Mouse (Mus musculus): ENCODE data around the gene Calml3. TPM values are rescaled to one million over a fixed set of nuclear protein-coding genes. Genes with fewer than 3 reads are reported as not detected.
"Not testable (repeated sequence)": the region's sequence is repeated elsewhere in the genome, so short reads cannot be mapped to it uniquely, and the experiment has no call there.

Gene Calml3
- polyA plus RNA-seq (2012; ENCODE audit: insufficient read depth, insufficient read length, missing spikeins), result not detected in 2 replicates

DNA sequence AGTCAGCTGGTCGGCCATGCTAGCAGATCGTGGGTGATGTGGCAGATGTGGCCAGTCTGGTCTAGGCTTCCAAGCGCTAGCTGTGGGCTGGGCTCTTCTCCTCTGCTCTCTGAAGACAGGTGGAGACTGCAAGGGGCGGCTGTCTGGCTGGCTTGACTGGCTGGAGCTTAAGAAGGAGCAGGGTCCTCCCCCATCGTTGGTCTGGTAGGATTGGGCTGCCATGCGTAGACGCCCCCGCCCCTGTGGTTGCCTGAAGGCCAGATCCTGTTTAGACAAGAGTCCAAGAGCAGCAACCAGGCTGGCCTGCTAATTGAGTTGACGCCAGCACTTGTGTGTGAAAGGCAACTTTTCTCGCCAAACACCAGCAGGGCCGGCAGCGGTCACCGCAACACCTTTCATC lies at the start of gene Calml3:
Calml3 (minus strand) TSS at position 131 of the 400 bp plus-strand sequence.
- H3K4me1 ChIP-seq (ENCODE audit: control insufficient read depth, insufficient read depth, insufficient read length, low read length), result peaks cover 4% of the 10 kb centered on the region; the same call in 1 of the 2 replicates
- H3K27ac ChIP-seq (replicated peaks; ENCODE audit: low read depth, low read length), result no peak within 1 kb of the TSS
- no peak within 1 kb of the TSS for H3K4me3 ChIP-seq (ENCODE audit: insufficient read depth, low read depth, low read length)

DNA sequence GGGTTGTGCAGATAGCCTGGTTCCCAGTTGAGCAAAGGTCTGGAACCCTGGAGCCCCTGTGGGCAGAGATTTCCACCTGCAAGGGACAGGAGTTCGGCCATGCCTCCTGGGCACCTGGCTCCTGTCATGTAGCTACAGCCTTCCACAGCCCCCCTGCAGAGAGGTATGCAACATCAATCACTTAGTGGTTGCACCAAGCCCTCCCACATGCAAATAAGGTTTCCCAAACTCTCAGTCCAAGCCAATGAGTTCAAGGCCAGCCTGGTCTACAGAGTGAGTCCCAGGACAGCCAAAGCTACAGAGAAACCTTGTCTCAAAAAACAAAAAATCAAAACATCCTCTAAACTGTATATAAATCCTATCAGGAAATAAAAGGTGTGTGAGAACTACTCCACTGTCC lies 46.2 kb upstream of the Calml3 start:
- Histone ChIP-seq H3K4me1 (ENCODE audit: control insufficient read depth, insufficient read depth, insufficient read length, low read length) (no peaks in the 10 kb centered on the region), H3K4me3 (ENCODE audit: insufficient read depth, low read depth, low read length) (no peak overlapping the region), H3K27ac (replicated peaks; ENCODE audit: low read depth, low read length) (no peak overlapping the region)

DNA sequence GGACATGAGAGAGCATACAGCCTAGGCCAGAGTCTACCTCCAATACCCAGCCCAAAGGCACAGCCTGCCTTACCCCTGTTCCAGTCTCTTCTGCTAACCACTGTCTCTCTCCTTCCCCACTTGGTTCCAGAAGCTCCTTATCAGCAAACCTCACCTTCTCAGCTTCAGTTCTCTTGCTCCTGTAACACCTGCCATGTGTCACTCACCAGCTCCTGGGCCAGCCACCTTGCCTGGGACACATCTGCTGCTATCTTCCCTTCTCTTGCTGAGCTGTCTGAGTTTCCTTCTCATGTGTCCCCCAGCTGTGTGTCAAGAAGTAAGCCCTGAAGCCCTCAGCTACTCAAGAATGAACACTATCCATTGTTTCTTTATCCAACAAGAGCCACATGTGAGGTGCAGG lies 36.5 kb upstream of the Calml3 start:
- H3K4me3 ChIP-seq (ENCODE audit: insufficient read depth, low read depth, low read length); H3K27ac ChIP-seq (replicated peaks; ENCODE audit: low read depth, low read length); H3K4me1 ChIP-seq (ENCODE audit: control insufficient read depth, insufficient read depth, insufficient read length, low read length): not testable (repeated sequence)

DNA sequence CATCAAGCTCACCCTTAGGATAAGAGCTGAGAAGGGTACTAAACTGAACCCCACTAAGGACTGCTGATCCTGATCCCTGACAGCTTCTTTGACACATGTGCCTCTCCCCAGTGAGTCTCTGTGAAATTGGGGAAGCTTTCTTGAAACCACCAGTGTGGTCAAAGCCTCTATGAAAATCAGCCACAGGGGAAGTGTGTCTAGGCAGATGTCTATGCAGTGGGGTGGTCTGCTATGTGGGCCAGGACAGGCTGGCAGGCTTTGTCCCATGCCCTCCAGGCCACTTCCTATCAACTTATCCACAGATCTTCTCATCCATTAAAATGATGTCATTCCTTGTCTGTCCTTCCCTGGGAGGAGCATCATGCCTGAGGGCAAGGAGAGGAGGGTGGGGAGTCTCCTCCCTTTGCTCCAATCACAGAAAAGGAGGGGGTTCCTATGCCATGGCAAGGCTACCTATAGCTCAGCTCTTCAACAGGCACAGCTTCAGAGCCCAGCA lies 33.2 kb upstream of the Calml3 start, which contains the start of gene Calm4:
Calm4 (plus strand) TSS at position 446 of the 496 bp plus-strand sequence.
- not testable (repeated sequence) for H3K4me1 ChIP-seq (ENCODE audit: control insufficient read depth, insufficient read depth, insufficient read length, low read length); H3K4me3 ChIP-seq (ENCODE audit: insufficient read depth, low read depth, low read length); H3K27ac ChIP-seq (replicated peaks; ENCODE audit: low read depth, low read length)

DNA sequence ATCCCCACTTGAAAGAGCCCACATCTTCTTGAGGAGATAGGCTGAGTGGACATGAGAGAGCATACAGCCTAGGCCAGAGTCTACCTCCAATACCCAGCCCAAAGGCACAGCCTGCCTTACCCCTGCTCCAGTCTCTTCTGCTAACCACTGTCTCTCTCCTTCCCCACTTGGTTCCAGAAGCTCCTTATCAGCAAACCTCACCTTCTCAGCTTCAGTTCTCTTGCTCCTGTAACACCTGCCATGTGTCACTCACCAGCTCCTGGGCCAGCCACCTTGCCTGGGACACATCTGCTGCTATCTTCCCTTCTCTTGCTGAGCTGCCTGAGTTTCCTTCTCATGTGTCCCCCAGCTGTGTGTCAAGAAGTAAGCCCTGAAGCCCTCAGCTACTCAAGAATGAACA lies 29.5 kb upstream of the Calml3 start:
- H3K27ac ChIP-seq (replicated peaks; ENCODE audit: low read depth, low read length); H3K4me3 ChIP-seq (ENCODE audit: insufficient read depth, low read depth, low read length); H3K4me1 ChIP-seq (ENCODE audit: control insufficient read depth, insufficient read depth, insufficient read length, low read length): not testable (repeated sequence)

DNA sequence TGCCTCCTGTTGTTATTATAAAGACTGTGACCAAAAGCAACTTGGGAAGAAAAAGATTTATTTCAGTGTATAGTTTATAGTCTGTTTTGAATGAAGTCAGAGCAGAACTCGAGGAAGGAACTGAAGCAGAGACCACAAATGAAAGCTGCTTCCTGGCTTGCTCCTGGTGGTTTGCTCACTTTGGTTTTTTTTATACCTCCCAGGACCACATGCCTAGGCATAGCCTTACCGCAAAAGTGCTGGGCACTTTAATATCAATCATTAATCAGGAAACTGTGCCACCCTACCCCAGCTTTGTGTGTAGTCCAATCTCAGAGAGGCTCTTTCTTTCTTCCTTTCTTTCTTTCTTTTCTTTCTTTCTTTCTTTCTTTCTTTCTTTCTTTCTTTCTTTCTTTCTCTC lies 28.3 kb upstream of the Calml3 start:
- Histone ChIP-seq H3K27ac (replicated peaks; ENCODE audit: low read depth, low read length) (no peak overlapping the region), H3K4me3 (ENCODE audit: insufficient read depth, low read depth, low read length) (no peak overlapping the region), H3K4me1 (ENCODE audit: control insufficient read depth, insufficient read depth, insufficient read length, low read length) (no peaks in the 10 kb centered on the region)

DNA sequence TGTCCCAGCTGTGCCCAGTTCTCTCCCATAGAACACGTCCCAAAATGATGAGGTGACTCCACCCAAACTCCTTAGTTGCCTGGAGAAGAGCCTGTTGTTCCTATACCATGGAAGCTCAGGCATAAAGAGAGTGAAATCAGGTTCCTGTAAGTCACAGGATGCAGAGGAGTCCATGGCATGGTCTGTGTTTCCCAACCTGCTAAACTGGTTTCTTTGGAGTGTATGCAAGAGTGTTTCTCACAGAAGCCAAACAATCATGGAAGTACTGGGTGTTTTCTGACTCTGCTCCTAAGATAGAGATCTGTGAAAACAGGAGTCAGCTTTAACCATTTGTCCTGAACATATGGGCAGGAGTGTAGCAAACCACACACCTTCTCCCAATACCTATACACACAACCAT lies 27.9 kb upstream of the Calml3 start:
- Histone ChIP-seq H3K4me3 (ENCODE audit: insufficient read depth, low read depth, low read length) (no peak overlapping the region), H3K4me1 (ENCODE audit: control insufficient read depth, insufficient read depth, insufficient read length, low read length) (no peaks in the 10 kb centered on the region), H3K27ac (replicated peaks; ENCODE audit: low read depth, low read length) (no peak overlapping the region)

DNA sequence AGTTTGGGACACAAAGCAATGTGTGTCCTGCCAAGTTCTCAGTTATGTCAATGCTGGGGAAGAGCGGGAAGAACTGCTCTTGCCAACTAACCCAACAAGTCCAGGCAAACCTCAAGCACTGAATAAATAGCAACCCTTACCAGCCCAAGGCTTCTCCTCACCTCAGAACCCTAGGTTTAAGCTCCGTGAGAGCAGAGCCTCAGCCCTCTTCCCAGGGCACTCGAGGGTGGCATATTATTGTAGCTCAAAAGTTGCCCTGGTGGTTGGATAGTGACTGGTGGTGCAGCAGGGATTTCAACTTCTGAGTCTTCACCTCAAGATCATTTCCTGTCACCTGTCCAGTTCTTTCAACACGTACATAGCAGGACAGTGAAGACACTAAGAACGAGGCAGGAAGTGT lies 27.4 kb upstream of the Calml3 start:
- H3K4me3 ChIP-seq (ENCODE audit: insufficient read depth, low read depth, low read length), result no peak overlapping the region
- no peaks in the 10 kb centered on the region for H3K4me1 ChIP-seq (ENCODE audit: control insufficient read depth, insufficient read depth, insufficient read length, low read length)
- no peak overlapping the region for H3K27ac ChIP-seq (replicated peaks; ENCODE audit: low read depth, low read length)

DNA sequence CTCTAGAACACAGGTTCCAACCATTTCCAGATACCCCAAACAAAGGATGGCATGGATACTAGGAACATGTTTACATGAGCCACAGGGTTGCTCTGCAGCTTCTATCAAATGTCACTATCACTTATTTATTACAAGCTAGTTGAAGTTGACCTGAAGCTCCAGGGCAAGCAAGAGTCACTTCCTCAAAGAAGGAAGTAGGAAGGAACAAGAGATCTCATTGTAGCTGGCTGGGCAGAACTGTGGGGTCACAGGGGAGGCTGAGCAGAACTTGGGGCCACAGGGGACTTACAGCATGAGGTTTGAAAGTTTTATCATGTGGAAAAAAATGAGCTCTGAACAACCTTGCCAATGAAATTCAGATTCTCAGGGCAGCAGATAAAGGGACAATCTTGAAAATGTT lies 21.6 kb upstream of the Calml3 start:
- H3K4me1 ChIP-seq (ENCODE audit: control insufficient read depth, insufficient read depth, insufficient read length, low read length), result no peaks in the 10 kb centered on the region
- H3K27ac ChIP-seq (replicated peaks; ENCODE audit: low read depth, low read length), result no peak overlapping the region
- no peak overlapping the region for H3K4me3 ChIP-seq (ENCODE audit: insufficient read depth, low read depth, low read length)

DNA sequence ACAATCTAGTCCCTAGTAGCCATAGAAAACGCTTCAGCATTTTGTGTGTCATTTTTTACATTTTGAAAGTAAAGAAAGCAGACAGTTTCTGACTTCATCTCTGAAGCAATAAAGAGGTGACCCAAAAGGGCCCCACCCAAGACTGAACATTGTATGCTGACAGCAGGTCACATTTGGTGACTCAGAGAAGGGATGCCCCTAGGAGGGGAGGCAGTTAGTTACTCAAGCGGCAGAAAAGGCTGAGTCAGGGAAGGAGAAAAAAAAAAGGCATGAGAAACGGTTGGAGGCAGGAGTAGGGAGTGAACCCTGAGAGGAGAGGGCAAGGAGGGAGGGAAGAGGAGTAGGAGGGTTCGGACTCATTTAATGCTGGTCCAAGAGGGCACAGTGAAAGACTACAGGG lies 18.0 kb upstream of the Calml3 start:
- H3K27ac ChIP-seq (replicated peaks; ENCODE audit: low read depth, low read length), result no peak overlapping the region
- H3K4me1 ChIP-seq (ENCODE audit: control insufficient read depth, insufficient read depth, insufficient read length, low read length), result no peaks in the 10 kb centered on the region

DNA sequence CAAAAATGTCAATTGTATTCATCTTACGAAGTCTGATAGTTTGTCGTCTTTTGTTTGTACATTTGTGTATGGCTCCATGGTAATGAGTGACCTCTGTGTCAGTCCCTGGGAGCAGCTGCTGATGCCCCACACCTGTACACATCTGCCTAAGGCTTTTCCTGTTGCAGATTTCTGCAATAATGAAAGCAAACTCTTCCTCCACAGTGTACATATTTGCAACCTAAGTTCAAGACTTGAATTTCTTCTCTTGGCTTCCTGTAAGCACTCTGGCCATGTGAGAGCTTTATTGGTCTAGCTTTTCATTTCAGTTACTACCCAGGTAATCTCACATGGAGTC lies 14.6 kb upstream of the Calml3 start:
- H3K4me3 ChIP-seq (ENCODE audit: insufficient read depth, low read depth, low read length), result no peak overlapping the region
- no peaks in the 10 kb centered on the region for H3K4me1 ChIP-seq (ENCODE audit: control insufficient read depth, insufficient read depth, insufficient read length, low read length)
- no peak overlapping the region for H3K27ac ChIP-seq (replicated peaks; ENCODE audit: low read depth, low read length)

More for the DNA sequence above, 18.0 kb upstream of the Calml3 start:
- no peak overlapping the region for H3K4me3 ChIP-seq (ENCODE audit: insufficient read depth, low read depth, low read length)

DNA sequence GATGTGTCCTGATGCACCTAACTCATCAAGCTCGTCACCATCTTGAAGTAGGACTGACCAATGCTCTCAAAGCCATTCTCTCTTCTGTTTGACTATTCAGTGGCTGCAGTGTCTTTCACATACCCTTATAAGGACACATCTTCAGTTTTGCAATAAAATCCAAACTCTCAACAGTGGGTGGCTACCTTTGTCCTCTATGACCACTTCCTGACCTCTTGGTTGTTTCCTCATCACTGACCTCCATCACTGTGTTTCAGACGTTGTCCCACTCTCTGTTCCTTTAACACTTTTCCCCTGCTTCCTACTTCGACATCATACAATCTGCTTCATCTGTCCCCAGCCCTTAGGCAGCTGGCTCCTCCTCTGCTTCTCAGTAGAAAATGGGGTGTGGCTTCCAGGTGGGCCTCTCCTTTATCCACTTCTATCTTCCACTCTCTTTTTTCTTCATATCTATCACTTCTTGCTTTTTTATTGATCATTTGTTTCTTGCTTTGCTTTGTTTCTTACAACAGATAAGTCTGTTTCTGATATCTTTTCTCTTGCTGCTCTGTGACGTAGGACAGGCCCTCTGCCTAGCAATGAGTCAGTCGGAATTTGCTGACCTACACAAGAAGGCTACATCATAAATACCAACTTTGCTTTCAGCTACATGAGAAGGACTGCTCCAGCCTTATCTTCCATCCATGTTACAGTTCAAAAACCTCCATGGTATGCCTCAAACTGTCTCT lies 14.1 kb upstream of the Calml3 start:
- H3K4me3 ChIP-seq (ENCODE audit: insufficient read depth, low read depth, low read length), result no peak overlapping the region

DNA sequence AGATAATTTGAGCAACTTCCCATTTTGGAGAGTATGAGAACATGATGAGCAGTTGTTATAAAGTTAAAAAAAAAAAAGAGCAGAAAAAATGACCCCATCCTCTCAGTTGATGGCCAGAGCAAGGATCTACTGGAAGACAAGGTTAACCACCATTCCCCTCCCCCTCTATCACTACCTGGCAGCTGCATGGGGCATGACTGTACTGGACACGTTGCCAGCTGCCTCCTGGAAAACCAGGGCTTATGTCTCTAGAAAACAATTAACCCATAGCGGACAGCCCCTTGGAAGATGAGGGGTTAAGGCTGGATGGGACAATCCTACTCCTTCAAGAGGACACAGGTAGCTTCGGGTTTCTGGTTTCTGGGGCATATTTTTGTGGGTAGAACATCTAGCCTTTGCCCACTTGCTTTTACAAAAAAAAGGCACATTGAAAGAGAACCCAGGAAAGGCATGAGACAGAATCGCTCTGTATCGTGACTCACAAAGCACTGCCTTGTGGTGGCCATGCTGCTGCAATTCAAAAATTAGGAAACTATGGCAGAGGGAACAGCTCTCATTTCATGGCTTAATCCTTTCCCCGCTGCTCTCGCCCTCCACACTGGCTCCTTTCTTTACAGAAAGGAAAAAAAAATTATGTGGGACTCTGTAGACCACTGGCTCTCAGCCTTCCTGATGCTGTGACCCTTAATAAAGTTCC lies 3.2 kb upstream of the Calml3 start:
- Histone ChIP-seq H3K27ac (replicated peaks; ENCODE audit: low read depth, low read length) (no peak overlapping the region), H3K4me3 (ENCODE audit: insufficient read depth, low read depth, low read length) (no peak overlapping the region)

More for the DNA sequence above, 14.1 kb upstream of the Calml3 start:
- Histone ChIP-seq H3K27ac (replicated peaks; ENCODE audit: low read depth, low read length) (no peak overlapping the region), H3K4me1 (ENCODE audit: control insufficient read depth, insufficient read depth, insufficient read length, low read length) (no peaks in the 10 kb centered on the region)

DNA sequence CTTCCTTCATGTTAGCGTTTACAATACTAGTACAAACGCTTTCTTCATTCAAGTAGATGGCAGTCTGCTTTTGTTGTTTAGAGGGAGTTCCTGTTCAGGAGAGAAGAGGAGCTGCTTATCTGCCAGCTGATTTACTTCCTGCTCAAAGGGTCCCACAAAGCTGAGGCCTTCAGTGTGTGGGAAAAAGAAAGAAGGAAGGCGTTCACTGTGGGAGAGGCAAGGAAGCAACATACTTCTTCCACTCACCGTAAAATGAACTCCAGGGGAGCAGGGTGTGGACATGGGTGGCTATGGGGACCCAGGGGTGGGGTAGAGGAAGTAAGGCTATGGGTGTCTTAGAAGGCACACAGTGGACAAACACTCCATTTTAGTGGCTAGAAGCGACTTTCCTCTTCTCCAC lies 1.5 kb upstream of the Calml3 start:
- Histone ChIP-seq H3K4me1 (ENCODE audit: control insufficient read depth, insufficient read depth, insufficient read length, low read length) (peaks cover 4% of the 10 kb centered on the region; the same call in 1 of the 2 replicates), H3K4me3 (ENCODE audit: insufficient read depth, low read depth, low read length) (no peak overlapping the region), H3K27ac (replicated peaks; ENCODE audit: low read depth, low read length) (no peak overlapping the region)

More for the DNA sequence above, 3.2 kb upstream of the Calml3 start:
- H3K4me1 ChIP-seq (ENCODE audit: control insufficient read depth, insufficient read depth, insufficient read length, low read length), result peaks cover 4% of the 10 kb centered on the region; the same call in 1 of the 2 replicates

DNA sequence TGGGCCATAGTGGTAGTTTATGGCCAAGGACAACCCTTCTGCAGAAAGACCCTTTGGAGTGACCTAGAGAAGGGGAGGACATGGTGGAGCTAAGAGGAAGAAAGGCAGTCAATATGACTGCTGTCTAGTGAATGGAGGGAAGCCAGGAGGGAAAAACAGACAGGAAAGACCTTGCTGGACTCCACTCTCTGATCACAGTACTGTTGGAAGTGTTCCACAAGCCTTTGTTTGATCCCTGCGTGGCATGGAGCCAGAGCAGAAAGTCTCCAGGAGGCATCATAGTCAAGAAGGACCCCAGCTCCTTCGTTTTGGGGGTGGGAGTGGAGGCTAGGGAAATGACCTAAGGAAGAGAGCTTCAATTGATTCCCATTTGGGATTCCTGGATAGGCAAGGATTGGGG lies 1.0 kb upstream of the Calml3 start:
- Histone ChIP-seq H3K4me1 (ENCODE audit: control insufficient read depth, insufficient read depth, insufficient read length, low read length) (peaks cover 4% of the 10 kb centered on the region; the same call in 1 of the 2 replicates), H3K4me3 (ENCODE audit: insufficient read depth, low read depth, low read length) (no peak overlapping the region), H3K27ac (replicated peaks; ENCODE audit: low read depth, low read length) (no peak overlapping the region)

DNA sequence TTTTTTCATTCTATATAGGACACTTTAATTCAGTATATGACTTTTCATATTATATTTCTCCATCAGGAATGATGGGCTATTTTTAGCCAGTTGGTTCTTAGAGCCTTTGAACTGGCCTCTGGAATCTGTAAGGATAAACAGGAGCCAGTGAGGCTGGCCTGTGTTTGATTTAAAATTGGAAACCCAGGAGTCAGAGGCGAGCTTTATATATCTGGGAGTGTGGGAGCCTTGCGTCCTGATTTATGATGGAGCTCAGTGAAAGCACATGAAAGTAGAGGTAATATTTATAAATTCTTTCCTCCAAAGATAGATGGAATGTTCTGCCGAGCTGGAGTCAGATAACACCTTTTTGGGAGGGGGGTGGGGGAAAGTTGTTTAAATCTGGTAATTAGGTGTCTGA lies 4.7 kb downstream of the Calml3 start:
- Histone ChIP-seq H3K27ac (replicated peaks; ENCODE audit: low read depth, low read length) (no peak overlapping the region), H3K4me3 (ENCODE audit: insufficient read depth, low read depth, low read length) (no peak overlapping the region), H3K4me1 (ENCODE audit: control insufficient read depth, insufficient read depth, insufficient read length, low read length) (no peaks in the 10 kb centered on the region)

All from brown adipose tissue, adult 24 weeks (tissue).